Mouse (Mus musculus) megakaryocyte, embryonic 14.5 days (primary cell): ENCODE results near the gene Kbtbd13.

Experiments
- FLI1 ChIP-seq: IDR thresholded peaks from 2 replicates; pipeline ENCODE4 v1.6.1; 2012; ENCODE audit warnings: low read length, inconsistent platforms, mixed read lengths
- GATA1 ChIP-seq: IDR thresholded peaks from 3 replicates; pipeline ENCODE4 v1.6.1; 2012; ENCODE audit warnings: mixed read lengths, low read length, inconsistent platforms, borderline replicate concordance

DNA sequence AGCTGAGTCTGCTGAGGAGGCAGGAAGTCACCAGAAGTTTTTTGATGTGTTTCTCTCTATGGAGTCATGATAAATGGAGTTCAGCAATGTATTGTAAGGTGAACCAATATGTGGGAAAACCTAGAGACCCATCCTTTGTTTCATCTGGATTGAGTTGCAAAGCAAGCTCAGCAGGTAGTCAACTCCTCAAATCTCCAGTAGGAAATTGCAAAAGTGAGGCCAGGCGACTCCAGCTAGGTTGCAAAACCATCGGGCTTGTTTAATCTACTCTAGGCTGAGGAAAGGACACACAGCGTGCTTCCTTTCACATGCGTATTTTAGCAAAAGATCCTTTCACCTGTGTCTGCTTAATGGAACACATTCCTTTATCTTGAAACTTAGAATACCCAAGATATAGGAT lies 52.3 kb downstream of the Kbtbd13 start:
- no peak for TF ChIP-seq GATA1
- no peak for TF ChIP-seq FLI1
